Comparison of ENCODE assay signal across 8 mouse cellular contexts in genomic region chr16:77236021-77236420, GRCm38 (mm10).
DNase-seq lines count a peak whose midpoint lies in the region; ATAC-seq and TF ChIP-seq lines count a peak whose summit lies in the region.

No protein-coding gene starts in this region.

- ATAC-seq in intestine, postnatal 0 days = no peak

- no peaks in the 10 kb centered on the region for H3K27me3 ChIP-seq in intestine, postnatal 0 days (replicated peaks; ENCODE audit: control insufficient read depth, insufficient read depth, low read length)
- no peaks in the 10 kb centered on the region for H3K27me3 ChIP-seq in heart, embryonic 10.5 days (ENCODE audit: insufficient read depth, poor library complexity, severe bottlenecking)

- intact Hi-C loops in left cerebral cortex, postnatal 36 days (cut with DNase I) = loop anchor here (2.0 to 10.0 kb wide), 6 partner anchors 81 to 406 kb away; no protein-coding TSS in a partner anchor

- H3K4me3 ChIP-seq in intestine, postnatal 0 days (ENCODE audit: low read depth, low read length) = no peak overlapping the region
- no peak overlapping the region for H3K4me3 ChIP-seq in heart, embryonic 10.5 days

- H3K9me3 ChIP-seq in intestine, postnatal 0 days (ENCODE audit: control insufficient read depth) = no peaks in the 10 kb centered on the region
- no peaks in the 10 kb centered on the region for H3K9me3 ChIP-seq in heart, embryonic 10.5 days

- no peaks in the 10 kb centered on the region for H3K36me3 ChIP-seq in intestine, postnatal 0 days (ENCODE audit: control insufficient read depth, insufficient read depth)
- no peaks in the 10 kb centered on the region for H3K36me3 ChIP-seq in heart, embryonic 10.5 days

- H3K4me1 ChIP-seq in intestine, postnatal 0 days (replicated peaks; ENCODE audit: control insufficient read depth, insufficient read depth, low read length) = no peaks in the 10 kb centered on the region
- H3K4me1 ChIP-seq in heart, embryonic 10.5 days = no peaks in the 10 kb centered on the region

- no peak for TF ChIP-seq CTCF in intestine, postnatal 0 days (IDR thresholded peaks at IDR 0.05; ENCODE audit: low read depth)

- no peak overlapping the region for H3K9ac ChIP-seq in intestine, postnatal 0 days (ENCODE audit: low read depth, low read length)

- peak; percentile 41 for DNase-seq in retina, postnatal 1 day
- no peak for DNase-seq in retina, embryonic 14.5 days (ENCODE audit: low spot score)
- peak; percentile 29 to 34 for DNase-seq in frontal cortex, postnatal 25 days (ENCODE audit: low spot score in 2 of 2)
- peak; percentile 57 to 67 for DNase-seq in left cerebral cortex, postnatal 36 days (ENCODE audit: low spot score in 2 of 2)
- DNase-seq in telencephalon, adult 2 months (ENCODE audit: low read depth, low spot score) = peak; percentile 57
- DNase-seq in testis, postnatal 14 days (ENCODE audit: low spot score) = no peak
- DNase-seq in heart, embryonic 10.5 days (ENCODE audit: low spot score) = no peak

- no peak overlapping the region for H3K27ac ChIP-seq in intestine, postnatal 0 days (ENCODE audit: low read depth, low read length)
- no peak overlapping the region for H3K27ac ChIP-seq in heart, embryonic 10.5 days

- H3K4me2 ChIP-seq in intestine, postnatal 0 days (replicated peaks; ENCODE audit: low read depth) = no peak overlapping the region

- 88% methylated on average over 4 of the region's 4 CpGs for whole genome bisulfite sequencing in intestine, postnatal 0 days
- WGBS in heart, embryonic 10.5 days = 86% methylated on average over 4 of the region's 4 CpGs

Comparison
In these comparisons a context has a peak if more than half of its experiments do, and no peak if none do; other contexts are left out.
1. DNase-seq: peak in retina, postnatal 1 day (single experiment), frontal cortex, postnatal 25 days (2 of 2), left cerebral cortex, postnatal 36 days (2 of 2) and telencephalon, adult 2 months (single experiment); none in retina, embryonic 14.5 days (single experiment), testis, postnatal 14 days (single experiment) and heart, embryonic 10.5 days (single experiment).